Mouse (Mus musculus): ENCODE data around the gene Gm42417. TPM values are rescaled to one million over a fixed set of nuclear protein-coding genes. Genes with fewer than 3 reads are reported as not detected.

Gm42417 gene
- total RNA-seq, 1 experiment from 2014 or later: 2.7 TPM

DNA sequence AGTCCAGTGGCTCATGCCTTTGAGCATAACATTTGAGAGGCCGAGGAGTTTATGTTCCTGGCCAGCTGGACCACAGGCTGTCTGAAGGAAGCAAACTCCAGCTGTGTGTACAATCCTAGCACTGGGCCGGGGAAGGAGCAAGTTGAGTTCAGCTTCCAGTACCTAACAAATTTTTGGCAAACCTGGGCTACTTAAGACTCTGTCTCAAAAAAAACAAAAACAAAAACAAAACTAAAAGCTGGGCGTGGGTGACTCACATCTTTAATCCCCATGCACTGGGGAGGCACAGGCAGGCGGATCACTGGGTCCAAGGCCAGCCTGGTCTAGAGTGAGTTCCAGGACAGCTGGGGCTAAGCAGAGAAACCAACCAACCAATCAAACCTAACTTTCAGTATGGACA is 29.5 kb upstream of the Gm42417 start:
- no peak for ATAC-seq (replicated peaks in 1 of 2; ENCODE audit: insufficient read depth in 1 of 2, low FRiP score in 2 of 2, low TSS enrichment in 1 of 2, low read depth in 1 of 2, poor library complexity in 2 of 2, severe bottlenecking in 2 of 2)

DNA sequence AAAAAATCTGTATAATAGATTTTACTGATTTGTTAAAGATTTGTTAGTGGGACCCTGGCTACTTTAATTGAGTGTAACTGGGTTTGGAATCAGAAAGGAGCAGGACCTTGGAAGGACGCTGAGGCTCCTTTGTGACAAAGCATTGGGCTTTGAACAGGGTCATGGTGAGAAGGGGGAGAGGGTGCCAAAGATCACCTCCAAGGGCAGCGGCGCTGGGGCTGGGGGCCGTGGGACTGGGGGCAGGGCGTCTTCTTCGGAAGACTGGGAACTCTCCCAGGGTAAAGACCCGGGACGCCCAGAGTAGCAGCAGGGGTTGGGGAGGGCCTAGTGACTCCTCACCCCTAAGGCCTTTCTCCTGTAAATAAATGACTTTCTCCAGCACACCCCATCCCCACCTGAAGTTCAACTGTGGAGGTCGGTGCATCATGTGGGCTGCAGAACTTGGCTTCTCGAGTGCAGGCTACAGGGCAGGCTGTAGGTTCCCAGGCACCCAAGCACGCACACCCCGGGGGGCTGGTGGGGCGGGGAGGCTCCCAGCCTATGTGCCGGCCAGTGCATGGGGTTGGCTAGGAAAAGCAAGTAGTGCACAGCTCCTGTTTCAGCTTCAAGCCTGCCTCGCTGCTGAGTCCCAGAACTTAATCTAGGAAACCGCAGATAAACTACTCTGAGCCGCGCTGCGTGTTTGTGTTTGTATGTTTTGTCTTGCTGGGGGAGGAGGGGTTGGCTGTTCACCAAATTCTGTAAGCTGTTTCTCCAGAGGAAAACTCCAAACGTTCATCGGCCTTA is 28.8 kb upstream of the Gm42417 start:
- ATAC-seq (replicated peaks in 1 of 2; ENCODE audit: insufficient read depth in 1 of 2, low FRiP score in 2 of 2, low TSS enrichment in 1 of 2, low read depth in 1 of 2, poor library complexity in 2 of 2, severe bottlenecking in 2 of 2): no peak

GRCm38 (mm10) chr1:36566425-36566824 is 27.2 kb upstream of the Gm42417 start:
- ATAC-seq (replicated peaks in 1 of 2; ENCODE audit: insufficient read depth in 1 of 2, low FRiP score in 2 of 2, low TSS enrichment in 1 of 2, low read depth in 1 of 2, poor library complexity in 2 of 2, severe bottlenecking in 2 of 2): no peak

DNA sequence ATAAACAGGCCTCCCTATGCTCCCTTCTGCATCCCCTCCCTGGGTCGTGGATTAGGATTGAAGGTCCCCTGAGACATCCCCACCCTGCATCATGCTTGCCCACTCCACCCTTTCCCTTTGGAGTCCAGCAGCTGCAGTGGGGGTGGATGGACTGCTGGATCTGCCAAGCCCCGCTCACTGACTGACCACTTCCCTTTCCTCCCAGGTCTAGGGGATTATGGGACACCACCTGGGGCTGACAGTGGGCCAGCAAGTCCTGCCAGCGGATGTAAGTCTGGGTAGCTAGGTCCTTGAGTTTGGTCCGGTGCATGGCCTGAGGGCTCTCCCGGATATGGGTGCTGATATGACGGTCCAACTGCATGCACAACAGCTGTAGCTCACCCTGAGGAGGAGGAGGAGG is 24.9 kb upstream of the Gm42417 start:
- 0 out of 4 replicates have a peak, but pooled peaks of 1 of the 2 experiments have one; percentile 4 for ATAC-seq (replicated peaks in 1 of 2; ENCODE audit: insufficient read depth in 1 of 2, low FRiP score in 2 of 2, low TSS enrichment in 1 of 2, low read depth in 1 of 2, poor library complexity in 2 of 2, severe bottlenecking in 2 of 2)

DNA sequence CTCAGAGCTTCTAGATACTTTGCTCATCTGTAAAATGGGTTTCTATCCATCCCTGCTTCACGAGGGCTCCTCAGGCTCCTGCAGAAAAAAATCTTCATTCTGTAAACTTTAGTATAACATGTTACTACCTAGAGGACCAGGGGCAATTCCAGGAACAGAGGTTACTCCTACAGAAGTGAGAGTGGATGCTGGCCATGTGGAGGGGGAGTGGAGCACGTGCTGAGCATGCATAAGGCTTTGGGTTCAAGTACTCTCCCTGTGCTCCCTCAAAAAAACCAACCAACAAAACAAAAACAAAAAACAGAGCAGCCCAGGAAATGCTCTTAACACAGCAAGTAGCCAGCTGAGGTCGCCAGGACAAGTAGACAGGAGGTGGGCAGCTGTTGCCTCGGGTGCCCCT is 24.4 kb upstream of the Gm42417 start:
- no peak for ATAC-seq (replicated peaks in 1 of 2; ENCODE audit: insufficient read depth in 1 of 2, low FRiP score in 2 of 2, low TSS enrichment in 1 of 2, low read depth in 1 of 2, poor library complexity in 2 of 2, severe bottlenecking in 2 of 2)

- ATAC-seq (replicated peaks in 1 of 2; ENCODE audit: insufficient read depth in 1 of 2, low FRiP score in 2 of 2, low TSS enrichment in 1 of 2, low read depth in 1 of 2, poor library complexity in 2 of 2, severe bottlenecking in 2 of 2): no peak
These were observed 24.0 kb upstream of the Gm42417 start for GRCm38 (mm10) chr1:36563197-36563596.

- ATAC-seq (replicated peaks in 1 of 2; ENCODE audit: insufficient read depth in 1 of 2, low FRiP score in 2 of 2, low TSS enrichment in 1 of 2, low read depth in 1 of 2, poor library complexity in 2 of 2, severe bottlenecking in 2 of 2): no peak
These were observed 23.2 kb upstream of the Gm42417 start for GRCm38 (mm10) chr1:36562388-36562787.

GRCm38 (mm10) chr1:36560903-36561302 is 21.7 kb upstream of the Gm42417 start:
- ATAC-seq (replicated peaks in 1 of 2; ENCODE audit: insufficient read depth in 1 of 2, low FRiP score in 2 of 2, low TSS enrichment in 1 of 2, low read depth in 1 of 2, poor library complexity in 2 of 2, severe bottlenecking in 2 of 2): no peak

DNA sequence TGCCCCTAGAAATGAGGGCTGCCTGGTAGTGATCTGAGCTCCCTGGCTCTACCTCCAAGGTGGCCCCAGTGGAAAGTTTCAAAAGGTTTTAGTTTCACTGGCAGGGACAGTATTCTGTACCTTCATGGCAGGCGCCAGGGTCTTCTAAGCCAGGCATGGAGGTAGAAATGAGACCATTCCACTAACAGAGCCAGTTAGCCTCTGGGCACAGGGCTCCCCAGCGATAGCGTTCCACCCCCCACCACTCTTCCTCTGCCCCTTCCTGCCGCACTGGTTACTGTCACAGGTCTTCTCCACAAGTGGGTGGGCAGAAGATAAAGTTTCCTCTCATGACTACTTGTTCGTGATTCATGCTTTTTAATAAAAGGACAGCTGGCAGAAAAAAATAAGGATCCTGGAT is 20.7 kb upstream of the Gm42417 start:
- ATAC-seq (replicated peaks in 1 of 2; ENCODE audit: insufficient read depth in 1 of 2, low FRiP score in 2 of 2, low TSS enrichment in 1 of 2, low read depth in 1 of 2, poor library complexity in 2 of 2, severe bottlenecking in 2 of 2): no peak

DNA sequence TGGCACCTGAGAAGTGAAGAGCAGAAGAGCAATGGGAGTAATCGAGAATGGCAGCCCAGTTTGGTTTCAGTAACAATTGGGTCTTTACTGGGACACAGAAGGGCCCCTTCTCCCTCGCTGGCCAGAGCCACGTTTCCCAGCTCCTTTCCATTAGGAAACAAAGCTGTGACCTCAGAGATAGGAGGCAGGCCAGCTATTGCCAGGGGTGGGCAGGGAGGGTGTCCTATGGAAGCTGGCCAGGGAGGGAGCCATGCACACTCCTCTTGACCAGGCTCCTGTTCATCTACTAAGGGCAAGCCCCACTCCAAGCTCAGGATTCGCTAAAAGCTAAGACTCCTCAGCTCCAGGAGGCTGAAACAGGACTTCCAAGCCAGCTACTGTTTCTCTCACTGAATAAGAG is 20.0 kb upstream of the Gm42417 start:
- no peak for ATAC-seq (replicated peaks in 1 of 2; ENCODE audit: insufficient read depth in 1 of 2, low FRiP score in 2 of 2, low TSS enrichment in 1 of 2, low read depth in 1 of 2, poor library complexity in 2 of 2, severe bottlenecking in 2 of 2)

- ATAC-seq (replicated peaks in 1 of 2; ENCODE audit: insufficient read depth in 1 of 2, low FRiP score in 2 of 2, low TSS enrichment in 1 of 2, low read depth in 1 of 2, poor library complexity in 2 of 2, severe bottlenecking in 2 of 2): 0 out of 4 replicates have a peak, but pooled peaks have one; percentile 16 to 19
These were observed 19.1 kb upstream of the Gm42417 start, which contains the start of gene Sema4c for GRCm38 (mm10) chr1:36558031-36558993. Sema4c (minus strand) TSS chr1:36558349.

GRCm38 (mm10) chr1:36557457-36558011 is 18.3 kb upstream of the Gm42417 start:
- ATAC-seq (replicated peaks in 1 of 2; ENCODE audit: insufficient read depth in 1 of 2, low FRiP score in 2 of 2, low TSS enrichment in 1 of 2, low read depth in 1 of 2, poor library complexity in 2 of 2, severe bottlenecking in 2 of 2): peak; percentile 14 to 25; a peak in 3 of 4 replicates

DNA sequence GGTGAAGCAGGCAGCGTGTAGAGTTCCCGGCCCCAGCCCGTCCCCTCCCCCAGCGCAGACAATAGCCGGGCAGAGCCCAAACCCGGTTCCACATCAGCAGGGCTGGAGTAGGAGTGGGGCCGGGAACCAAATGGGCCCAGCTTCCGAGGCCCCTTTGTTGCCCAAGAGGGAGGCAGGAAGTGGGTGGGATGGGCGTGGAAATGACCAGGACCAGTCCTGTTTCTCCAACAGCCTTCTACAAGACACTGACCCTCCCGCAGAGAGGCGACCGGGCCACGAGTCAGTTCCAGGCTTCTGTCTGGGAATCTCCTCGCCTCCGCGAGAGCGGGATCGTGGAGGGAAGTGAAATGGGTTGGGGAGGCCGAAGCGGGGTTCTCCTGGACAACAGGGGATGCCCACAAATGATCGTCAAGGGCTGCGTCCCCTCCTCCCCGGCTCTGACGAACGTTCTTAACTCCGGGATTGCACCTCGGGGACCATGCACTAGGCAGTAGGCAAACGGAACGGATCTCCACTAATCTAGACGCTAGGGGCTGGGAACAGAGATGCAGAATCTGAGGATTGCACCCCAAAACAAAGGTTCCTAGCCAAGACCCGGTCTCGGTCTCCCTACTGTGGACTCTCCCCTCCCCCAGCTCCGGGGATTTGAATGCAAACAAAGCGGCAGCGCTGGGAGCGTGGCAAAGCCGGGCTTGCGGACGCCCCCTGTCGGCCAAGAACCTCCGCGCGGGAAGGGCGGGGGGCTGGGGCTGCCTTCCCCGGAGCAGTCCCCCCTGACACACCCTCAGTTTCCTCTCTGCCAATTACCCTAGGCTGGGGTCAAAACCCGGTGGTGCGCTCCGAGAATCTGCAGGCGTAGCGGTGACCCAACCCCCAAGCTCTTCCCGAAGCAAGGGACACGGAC is 17.6 kb upstream of the Gm42417 start:
- ATAC-seq (replicated peaks in 1 of 2; ENCODE audit: insufficient read depth in 1 of 2, low FRiP score in 2 of 2, low TSS enrichment in 1 of 2, low read depth in 1 of 2, poor library complexity in 2 of 2, severe bottlenecking in 2 of 2): peak; percentile 64

- ATAC-seq (replicated peaks in 1 of 2; ENCODE audit: insufficient read depth in 1 of 2, low FRiP score in 2 of 2, low TSS enrichment in 1 of 2, low read depth in 1 of 2, poor library complexity in 2 of 2, severe bottlenecking in 2 of 2): no peak
These were observed 16.7 kb upstream of the Gm42417 start for GRCm38 (mm10) chr1:36555798-36556395.

DNA sequence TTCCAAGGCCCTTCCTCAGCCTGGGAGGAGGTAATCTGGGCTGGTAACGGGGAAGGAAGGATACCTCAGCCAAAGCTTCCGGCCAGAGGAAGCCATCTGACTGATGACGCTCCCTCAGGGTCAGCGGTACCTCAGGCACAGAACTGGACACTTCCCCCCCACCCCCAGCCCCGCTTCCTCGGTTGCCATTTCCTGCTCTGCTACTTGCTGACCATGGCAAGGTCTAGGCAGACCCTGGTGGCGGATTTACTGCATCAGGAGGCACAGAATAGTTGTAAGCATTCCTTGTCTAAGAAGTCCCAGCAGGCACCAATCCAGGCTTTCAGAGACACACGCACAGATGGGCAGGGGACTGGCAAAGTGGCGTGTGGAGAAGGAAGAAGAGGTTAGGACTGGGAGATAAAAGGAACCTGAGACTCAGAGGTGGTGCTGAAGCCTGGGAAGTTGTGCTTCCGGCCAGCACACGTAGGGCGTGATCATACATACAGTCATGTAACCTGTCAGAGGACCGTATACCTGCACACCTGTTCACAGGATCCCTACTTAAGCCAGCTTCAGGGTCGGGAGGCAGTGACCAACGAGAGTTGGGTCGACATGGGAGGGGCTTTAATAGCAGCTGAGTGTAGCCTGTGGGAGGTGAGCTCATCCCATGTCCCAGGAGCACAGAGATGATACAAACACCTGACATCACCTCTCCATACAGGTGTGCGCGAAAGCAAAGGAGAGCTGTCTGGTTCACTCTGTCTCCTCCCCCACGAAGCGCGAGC is 15.6 kb upstream of the Gm42417 start:
- no peak for ATAC-seq (replicated peaks in 1 of 2; ENCODE audit: insufficient read depth in 1 of 2, low FRiP score in 2 of 2, low TSS enrichment in 1 of 2, low read depth in 1 of 2, poor library complexity in 2 of 2, severe bottlenecking in 2 of 2)

DNA sequence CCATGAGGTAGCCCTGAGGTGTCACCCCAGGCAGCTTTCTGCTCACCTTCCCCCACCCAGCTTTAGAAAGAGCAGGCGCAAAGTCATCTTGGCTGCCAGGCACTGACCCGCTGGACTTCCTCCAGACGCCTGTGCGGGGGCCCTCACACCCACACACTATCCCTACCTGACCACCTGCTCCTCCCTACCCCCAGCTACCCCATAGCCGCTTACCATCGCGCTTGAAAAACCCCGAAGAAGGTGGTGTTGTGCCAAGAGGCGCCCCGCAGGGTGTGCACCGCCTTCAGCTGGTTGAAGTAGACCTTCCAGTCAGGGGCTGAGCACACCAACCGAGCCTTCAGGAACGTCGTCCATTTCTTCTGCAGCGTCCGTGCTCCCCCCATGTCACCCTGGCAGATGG is 13.3 kb upstream of the Gm42417 start:
- ATAC-seq (replicated peaks in 1 of 2; ENCODE audit: insufficient read depth in 1 of 2, low FRiP score in 2 of 2, low TSS enrichment in 1 of 2, low read depth in 1 of 2, poor library complexity in 2 of 2, severe bottlenecking in 2 of 2): no peak
